Mouse (Mus musculus): ENCODE measurements at regions not wholly inside any gene's neighbourhood (a gene's known extent, or its start where the extent isn't known, plus 50 kb on each side); places are given as distances from the start of the nearest gene placed in this dataset.

- Histone ChIP-seq H3K4me3 (no peak overlapping the region), H3K4me1 (no peaks in the 10 kb centered on the region), H3K4me2 (no peak overlapping the region), H3K27ac (no peak overlapping the region), H3K9me3 (replicated peaks) (no peaks in the 10 kb centered on the region), H3K36me3 (no peaks in the 10 kb centered on the region), H3K27me3 (replicated peaks) (peaks cover 3% of the 10 kb centered on the region; the same call in 1 of the 2 replicates), H3K9ac (no peak overlapping the region)
- no peak for ATAC-seq
- 76% methylated on average over 6 of the region's 6 CpGs for WGBS (ENCODE audit: insufficient replicate concordance)
Observed at GRCm38 (mm10) chr7:73319004-73319403, 56.3 kb upstream of the Rgma start.

GRCm38 (mm10) chr7:73319994-73320393 is 55.3 kb upstream of the Rgma start:
- no peak overlapping the region for H3K4me3 ChIP-seq
- no peaks in the 10 kb centered on the region for H3K9me3 ChIP-seq (replicated peaks)
- no peak overlapping the region for H3K9ac ChIP-seq
- H3K27ac ChIP-seq: no peak overlapping the region
- H3K36me3 ChIP-seq: no peaks in the 10 kb centered on the region
- no peak for ATAC-seq
- WGBS (ENCODE audit: insufficient replicate concordance): 59% methylated on average over 7 of the region's 7 CpGs
- H3K4me1 ChIP-seq: no peaks in the 10 kb centered on the region
- H3K4me2 ChIP-seq: no peak overlapping the region
- peaks cover 3% of the 10 kb centered on the region; the same call in 1 of the 2 replicates for H3K27me3 ChIP-seq (replicated peaks)

- Histone ChIP-seq H3K4me2 (no peak overlapping the region), H3K4me3 (no peak overlapping the region), H3K27ac (no peak overlapping the region), H3K27me3 (replicated peaks) (peaks cover 3% of the 10 kb centered on the region; the same call in 1 of the 2 replicates), H3K36me3 (no peaks in the 10 kb centered on the region), H3K9me3 (replicated peaks) (no peaks in the 10 kb centered on the region), H3K9ac (no peak overlapping the region), H3K4me1 (no peaks in the 10 kb centered on the region)
- 54% methylated on average over 8 of the region's 8 CpGs for WGBS (ENCODE audit: insufficient replicate concordance)
- no peak for ATAC-seq
Observed at GRCm38 (mm10) chr7:73322466-73323151, 52.7 kb upstream of the Rgma start.

GRCm38 (mm10) chr7:73323556-73323955 is 51.8 kb upstream of the Rgma start:
- no peaks in the 10 kb centered on the region for H3K36me3 ChIP-seq
- no peak overlapping the region for H3K9ac ChIP-seq
- H3K4me3 ChIP-seq: 0 out of 2 replicates have a peak overlapping the region, but pooled peaks have one; percentile 0
- no peaks in the 10 kb centered on the region for H3K9me3 ChIP-seq (replicated peaks)
- peak overlapping the region; percentile 12; the same call in 1 of the 2 replicates for H3K4me2 ChIP-seq
- WGBS (ENCODE audit: insufficient replicate concordance): 16% methylated on average over 12 of the region's 12 CpGs
- H3K27ac ChIP-seq: no peak overlapping the region
- no peak for ATAC-seq
- H3K4me1 ChIP-seq: no peaks in the 10 kb centered on the region
- H3K27me3 ChIP-seq (replicated peaks): peaks cover 3% of the 10 kb centered on the region; the same call in 1 of the 2 replicates

GRCm38 (mm10) chr7:73325503-73325902 is 49.8 kb upstream of the Rgma start:
- Histone ChIP-seq H3K4me2 (no peak overlapping the region), H3K36me3 (no peaks in the 10 kb centered on the region), H3K27me3 (replicated peaks) (peaks cover 3% of the 10 kb centered on the region; the same call in 1 of the 2 replicates), H3K27ac (no peak overlapping the region), H3K9me3 (replicated peaks) (no peaks in the 10 kb centered on the region), H3K9ac (no peak overlapping the region), H3K4me3 (no peak overlapping the region), H3K4me1 (no peaks in the 10 kb centered on the region)
- ATAC-seq: no peak
- 74% methylated on average over 5 of the region's 5 CpGs for WGBS (ENCODE audit: insufficient replicate concordance)
